Comparison of ENCODE assay signal across 12 mouse cellular contexts in genomic region chr11:12434597-12434996, GRCm38 (mm10). TPM values are rescaled to one million over a fixed set of nuclear protein-coding genes. Genes with fewer than 3 reads are reported as not detected.
DNase-seq lines count a peak whose midpoint lies in the region; ATAC-seq and TF ChIP-seq lines count a peak whose summit lies in the region.
"Had no signal": no experiment of that assay in that cellular context is flagged by ENCODE, and none has a peak within 500 bp of the region (broad histone marks: within the 10 kb centered on the region; RNA-seq: fewer than 3 reads in every experiment).

No protein-coding gene starts in this region.

- no peak for TF ChIP-seq POLR2A in brain, embryonic 14.5 days (IDR thresholded peaks at IDR 0.05; ENCODE audit: borderline replicate concordance, extremely low read depth, insufficient read depth, insufficient read length, poor library complexity, severe bottlenecking)

- no peak for DNase-seq in kidney, adult 8-10 months
- peak; percentile 59 for DNase-seq in brain, embryonic 14.5 days (ENCODE audit: low read depth)
- DNase-seq in heart, adult 8-10 months (ENCODE audit: low spot score) = peak; percentile 6
- no peak for DNase-seq in MN1 (ENCODE audit: low spot score)
- DNase-seq in ovary, postnatal 36 days (ENCODE audit: low spot score) = no peak
- DNase-seq in urinary bladder, postnatal 25 days (ENCODE audit: low spot score) = no peak
- DNase-seq: kidney, postnatal 25 days; liver, postnatal 0 days; thymus, adult 18-20 months had no signal

- TF ChIP-seq CTCF in brain, embryonic 14.5 days (IDR thresholded peaks at IDR 0.05; ENCODE audit: borderline replicate concordance, extremely low read depth, insufficient read depth, insufficient read length) = no peak

- no peaks in the 10 kb centered on the region for H3K27me3 ChIP-seq in kidney, embryonic 16.5 days (ENCODE audit: insufficient read depth, low read length)
- H3K27me3 ChIP-seq in limb, embryonic 15.5 days = no peaks in the 10 kb centered on the region

- H3K9me3 ChIP-seq in kidney, embryonic 16.5 days (ENCODE audit: low read length) = no peaks in the 10 kb centered on the region
- H3K9me3 ChIP-seq in limb, embryonic 15.5 days = no peaks in the 10 kb centered on the region
- H3K9me3 ChIP-seq: G1E had no signal

- WGBS in kidney, embryonic 16.5 days = 50% methylated on average over 4 of the region's 4 CpGs
- 49% methylated on average over 4 of the region's 4 CpGs for WGBS in limb, embryonic 15.5 days

- H3K4me2 ChIP-seq in kidney, embryonic 16.5 days (replicated peaks; ENCODE audit: low read depth, low read length) = no peak overlapping the region
- no peak overlapping the region for H3K4me2 ChIP-seq in limb, embryonic 15.5 days

- ATAC-seq in kidney, embryonic 16.5 days (ENCODE audit: low FRiP score, low TSS enrichment) = peak; percentile 72; the same call in 1 of the 2 replicates
- ATAC-seq in limb, embryonic 15.5 days (ENCODE audit: insufficient number of reproducible peaks, low FRiP score, low TSS enrichment, low read depth) = peak; percentile 76; the same call in 1 of the 2 replicates
- ATAC-seq: liver, postnatal 0 days had no signal

- no peak overlapping the region for H3K4me3 ChIP-seq in kidney, embryonic 16.5 days (ENCODE audit: low read length)
- H3K4me3 ChIP-seq in limb, embryonic 15.5 days = no peak overlapping the region

- no peaks in the 10 kb centered on the region for H3K36me3 ChIP-seq in kidney, embryonic 16.5 days (ENCODE audit: insufficient read depth, low read length)
- no peaks in the 10 kb centered on the region for H3K36me3 ChIP-seq in limb, embryonic 15.5 days
- H3K36me3 ChIP-seq: G1E had no signal

- peaks cover 14% of the 10 kb centered on the region; the same call in 1 of the 2 replicates for H3K4me1 ChIP-seq in kidney, embryonic 16.5 days (ENCODE audit: insufficient read depth, low read length)
- H3K4me1 ChIP-seq in limb, embryonic 15.5 days = no peaks in the 10 kb centered on the region

- no peak overlapping the region for H3K9ac ChIP-seq in kidney, embryonic 16.5 days (replicated peaks; ENCODE audit: low read length)
- H3K9ac ChIP-seq in limb, embryonic 15.5 days = no peak overlapping the region
- H3K9ac ChIP-seq: liver, postnatal 0 days had no signal

- no peak overlapping the region for H3K27ac ChIP-seq in kidney, embryonic 16.5 days (ENCODE audit: low read length)
- H3K27ac ChIP-seq in limb, embryonic 15.5 days = no peak overlapping the region

RNA-seq across cellular contexts. Expression of gene Cobl, which starts 30.2 kb away (rescaled TPM):
- 7.5 and 7.6 TPM in 2 replicates for polyA plus RNA-seq in kidney, embryonic 16.5 days (2015; fragmentation: Nextera tagmentation; extraction: Ambion mirVana)
- polyA plus RNA-seq in brain, embryonic 14.5 days (2012; rRNA removed) = 6.4 and 13.8 TPM in 2 replicates
- 10 to 100 TPM; 14.8 to 24.4 (median 22.2) TPM for total RNA-seq in heart, adult 8-10 months (2022)
- polyA plus RNA-seq in limb, embryonic 15.5 days (2015; fragmentation: Nextera tagmentation; extraction: Ambion mirVana) = 28.7 and 69.6 TPM in 2 replicates
- polyA plus RNA-seq: G1E had no signal

Comparison
In these comparisons a context has a peak if more than half of its experiments do, and no peak if none do; other contexts are left out.
1. DNase-seq: peak in brain, embryonic 14.5 days (single experiment) and heart, adult 8-10 months (single experiment); none in kidney, adult 8-10 months (0 of 2), MN1 (single experiment), ovary, postnatal 36 days (single experiment) and urinary bladder, postnatal 25 days (single experiment).